Mouse (Mus musculus): ENCODE data around the gene Slc38a2. TPM values are rescaled to one million over a fixed set of nuclear protein-coding genes. Genes with fewer than 3 reads are reported as not detected.

Slc38a2 gene
- 4.2 and 5.6 TPM in 2 replicates for polyA plus RNA-seq (2012; ENCODE audit: insufficient read depth, low replicate concordance)

- Histone ChIP-seq H3K27me3 (replicated peaks) (peaks cover 2% of the 10 kb centered on the region), H3K4me3 (replicated peaks) (peak within 1 kb of the TSS; percentile 97), H3K9me3 (no peaks in the 10 kb centered on the region), H3K36me3 (replicated peaks; ENCODE audit: low read length) (peaks cover 37% of the 10 kb centered on the region), H3K4me1 (peaks cover 37% of the 10 kb centered on the region)
- no peak for TF ChIP-seq GATA1 (IDR thresholded peaks at IDR 0.05; ENCODE audit: borderline replicate concordance, low read length)
- no peak for TF ChIP-seq FLI1 (IDR thresholded peaks at IDR 0.05; ENCODE audit: low read length)
These were observed at the start of gene Slc38a2 for GRCm38 (mm10) chr15:96699521-96700511. Gene Slc38a2 (minus strand): TSS chr15:96699730.

GRCm38 (mm10) chr15:96749101-96749500, 49.6 kb upstream of the Slc38a2 start:
- H3K4me1 ChIP-seq: peaks cover 14% of the 10 kb centered on the region
- no peaks in the 10 kb centered on the region for H3K27me3 ChIP-seq (replicated peaks)
- no peak overlapping the region for H3K4me3 ChIP-seq (replicated peaks)
- no peak for TF ChIP-seq FLI1 (IDR thresholded peaks at IDR 0.05; ENCODE audit: low read length)
- no peak for TF ChIP-seq GATA1 (IDR thresholded peaks at IDR 0.05; ENCODE audit: borderline replicate concordance, low read length)
- peaks cover 15% of the 10 kb centered on the region for H3K9me3 ChIP-seq
- H3K36me3 ChIP-seq (replicated peaks; ENCODE audit: low read length): no peaks in the 10 kb centered on the region

- H3K9me3 ChIP-seq: peaks cover 17% of the 10 kb centered on the region
- TF ChIP-seq GATA1 (IDR thresholded peaks at IDR 0.05; ENCODE audit: borderline replicate concordance, low read length) (no peak), FLI1 (IDR thresholded peaks at IDR 0.05; ENCODE audit: low read length) (no peak)
- H3K36me3 ChIP-seq (replicated peaks; ENCODE audit: low read length): no peaks in the 10 kb centered on the region
- H3K4me1 ChIP-seq: peaks cover 22% of the 10 kb centered on the region
- H3K4me3 ChIP-seq (replicated peaks): no peak overlapping the region
- no peaks in the 10 kb centered on the region for H3K27me3 ChIP-seq (replicated peaks)
These were observed 48.0 kb upstream of the Slc38a2 start for GRCm38 (mm10) chr15:96747551-96747950.

DNA sequence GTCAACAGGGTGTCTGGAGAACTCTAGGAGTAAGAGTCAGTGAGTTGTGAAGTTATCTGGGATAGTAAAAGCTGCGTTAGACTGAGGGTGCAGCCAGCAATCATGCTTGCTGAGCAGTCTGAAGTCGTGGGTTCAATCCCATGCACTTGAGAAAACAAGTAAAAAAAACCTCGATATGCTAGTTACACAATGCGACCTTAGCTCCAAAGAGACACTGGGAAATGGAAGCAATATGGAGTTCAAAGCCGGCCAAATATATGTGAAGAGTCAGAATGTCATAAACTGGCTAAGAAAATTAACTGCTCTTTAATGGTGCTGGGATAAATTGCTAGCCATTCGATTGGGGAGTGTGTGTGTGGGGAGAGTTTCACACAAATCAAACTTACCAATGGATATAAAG, 47.5 kb upstream of the Slc38a2 start:
- Histone ChIP-seq H3K9me3 (peaks cover 17% of the 10 kb centered on the region), H3K4me1 (peaks cover 22% of the 10 kb centered on the region), H3K27me3 (replicated peaks) (no peaks in the 10 kb centered on the region), H3K36me3 (replicated peaks; ENCODE audit: low read length) (no peaks in the 10 kb centered on the region), H3K4me3 (replicated peaks) (no peak overlapping the region)
- no peak for TF ChIP-seq GATA1 (IDR thresholded peaks at IDR 0.05; ENCODE audit: borderline replicate concordance, low read length)
- TF ChIP-seq FLI1 (IDR thresholded peaks at IDR 0.05; ENCODE audit: low read length): no peak

- H3K4me3 ChIP-seq (replicated peaks): no peak overlapping the region
- no peak for TF ChIP-seq FLI1 (IDR thresholded peaks at IDR 0.05; ENCODE audit: low read length)
- no peak for TF ChIP-seq GATA1 (IDR thresholded peaks at IDR 0.05; ENCODE audit: borderline replicate concordance, low read length)
- H3K27me3 ChIP-seq (replicated peaks): no peaks in the 10 kb centered on the region
- H3K36me3 ChIP-seq (replicated peaks; ENCODE audit: low read length): no peaks in the 10 kb centered on the region
- H3K4me1 ChIP-seq: peaks cover 15% of the 10 kb centered on the region
- H3K9me3 ChIP-seq: peaks cover 17% of the 10 kb centered on the region
These were observed 45.8 kb upstream of the Slc38a2 start for GRCm38 (mm10) chr15:96745299-96745698.

GRCm38 (mm10) chr15:96744882-96745296, 45.4 kb upstream of the Slc38a2 start:
- Histone ChIP-seq H3K36me3 (replicated peaks; ENCODE audit: low read length) (no peaks in the 10 kb centered on the region), H3K27me3 (replicated peaks) (no peaks in the 10 kb centered on the region), H3K9me3 (peaks cover 17% of the 10 kb centered on the region), H3K4me3 (replicated peaks) (no peak overlapping the region), H3K4me1 (peaks cover 19% of the 10 kb centered on the region)
- no peak for TF ChIP-seq GATA1 (IDR thresholded peaks at IDR 0.05; ENCODE audit: borderline replicate concordance, low read length)
- TF ChIP-seq FLI1 (IDR thresholded peaks at IDR 0.05; ENCODE audit: low read length): no peak

- Histone ChIP-seq H3K4me3 (replicated peaks) (no peak overlapping the region), H3K9me3 (peaks cover 17% of the 10 kb centered on the region), H3K36me3 (replicated peaks; ENCODE audit: low read length) (no peaks in the 10 kb centered on the region), H3K27me3 (replicated peaks) (no peaks in the 10 kb centered on the region), H3K4me1 (peaks cover 24% of the 10 kb centered on the region)
- no peak for TF ChIP-seq GATA1 (IDR thresholded peaks at IDR 0.05; ENCODE audit: borderline replicate concordance, low read length)
These were observed 44.8 kb upstream of the Slc38a2 start for GRCm38 (mm10) chr15:96744153-96744881.

- no peak for TF ChIP-seq FLI1 (IDR thresholded peaks at IDR 0.05; ENCODE audit: low read length)
- TF ChIP-seq GATA1 (IDR thresholded peaks at IDR 0.05; ENCODE audit: borderline replicate concordance, low read length): no peak
- H3K4me1 ChIP-seq: peaks cover 24% of the 10 kb centered on the region
These were observed 43.7 kb upstream of the Slc38a2 start for GRCm38 (mm10) chr15:96743257-96743656.

DNA sequence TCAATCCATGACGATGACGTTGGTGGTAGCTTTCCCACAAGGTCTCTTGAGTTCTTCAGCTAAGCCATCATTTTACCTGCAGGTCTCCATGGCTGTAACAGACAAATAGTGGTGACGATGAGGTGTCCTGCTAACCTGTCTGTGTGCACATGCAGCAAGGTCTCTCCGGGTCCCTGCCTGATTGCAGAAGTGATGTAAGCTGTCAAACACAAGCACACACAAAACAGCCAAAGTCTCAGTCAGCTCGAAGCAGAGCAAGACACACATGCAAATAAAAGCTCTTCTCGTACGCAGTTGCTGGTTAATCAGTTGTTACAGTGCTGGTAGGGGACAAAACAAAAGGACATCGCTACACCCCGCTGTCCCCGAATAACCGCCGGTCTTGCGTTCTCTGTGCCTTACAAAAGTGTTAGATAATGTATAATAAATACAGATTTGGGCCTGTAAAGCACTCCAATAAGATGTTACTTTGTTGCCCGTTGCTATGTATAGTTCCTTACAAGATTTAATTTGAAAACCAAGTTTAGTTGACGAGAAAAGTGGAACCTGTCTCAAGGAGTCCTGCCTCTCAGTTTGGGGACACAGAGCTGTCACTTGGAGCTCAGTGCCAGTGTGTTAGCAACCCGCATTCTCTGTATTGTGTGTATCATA, 43.2 kb upstream of the Slc38a2 start:
- Histone ChIP-seq H3K9me3 (peaks cover 5% of the 10 kb centered on the region), H3K4me1 (peaks cover 24% of the 10 kb centered on the region), H3K36me3 (replicated peaks; ENCODE audit: low read length) (no peaks in the 10 kb centered on the region), H3K4me3 (replicated peaks) (no peak overlapping the region), H3K27me3 (replicated peaks) (peaks cover 2% of the 10 kb centered on the region)
- TF ChIP-seq FLI1 (IDR thresholded peaks at IDR 0.05; ENCODE audit: low read length) (no peak), GATA1 (IDR thresholded peaks at IDR 0.05; ENCODE audit: borderline replicate concordance, low read length) (no peak)

More at GRCm38 (mm10) chr15:96743257-96743656, 43.7 kb upstream of the Slc38a2 start:
- Histone ChIP-seq H3K36me3 (replicated peaks; ENCODE audit: low read length) (no peaks in the 10 kb centered on the region), H3K4me3 (replicated peaks) (no peak overlapping the region), H3K27me3 (replicated peaks) (peaks cover 2% of the 10 kb centered on the region), H3K9me3 (peaks cover 9% of the 10 kb centered on the region)
